Mouse (Mus musculus) liver, embryonic 15.5 days (tissue): ENCODE measurements around the gene Rplp0. TPM values are rescaled to one million over a fixed set of nuclear protein-coding genes. Genes with fewer than 3 reads are reported as not detected.

Source experiments
- ATAC-seq: fragments of 200-750 bp; cut with Nextera tagmentation; 2 replicates; pipeline ENCODE4 v1.8.0; 2017; ENCODE audit warnings: moderate number of reproducible peaks, mild to moderate bottlenecking, moderate library complexity; ENCODE audit not compliant: insufficient read depth
- H3K27ac ChIP-seq: fragments of 300-500 bp; sonication (generic); replicated peaks from 2 replicates; pipeline ENCODE4 v1.5.1; 2015; ENCODE audit warnings: mild to moderate bottlenecking, inconsistent platforms
- H3K27me3 ChIP-seq: fragments of 300-500 bp; sonication (generic); 2 replicates; pipeline ENCODE4 v1.6.1; 2015; ENCODE audit warnings: mild to moderate bottlenecking, inconsistent platforms
- H3K36me3 ChIP-seq: fragments of 300-500 bp; sonication (generic); replicated peaks from 2 replicates; pipeline ENCODE4 v1.6.1; 2015; ENCODE audit warnings: moderate library complexity, mild to moderate bottlenecking, inconsistent platforms
- H3K4me1 ChIP-seq: fragments of 300-500 bp; sonication (generic); replicated peaks from 2 replicates; pipeline ENCODE4 v1.6.1; 2015; ENCODE audit warnings: inconsistent platforms
- H3K4me2 ChIP-seq: fragments of 300-500 bp; sonication (generic); 2 replicates; pipeline ENCODE4 v1.6.1; 2015; ENCODE audit warnings: moderate library complexity, mild to moderate bottlenecking, inconsistent platforms
- H3K4me3 ChIP-seq: fragments of 300-500 bp; sonication (generic); replicated peaks from 2 replicates; pipeline ENCODE4 v1.5.1; 2015; ENCODE audit warnings: mild to moderate bottlenecking, inconsistent platforms
- H3K9ac ChIP-seq: fragments of 300-500 bp; sonication (generic); 2 replicates; pipeline ENCODE4 v1.6.1; 2015; ENCODE audit warnings: moderate library complexity, mild to moderate bottlenecking, inconsistent platforms
- H3K9me3 ChIP-seq: fragments of 300-500 bp; sonication (generic); replicated peaks from 2 replicates; pipeline ENCODE4 v1.6.1; 2016; ENCODE audit warnings: inconsistent platforms
- WGBS: fragments of 180-500 bp; shearing (Covaris S2); methylation state at CpG from one replicate; pipeline ENCODE4 v1.1.7; 2015; ENCODE audit warnings: mixed read lengths; ENCODE audit not compliant: insufficient replicate concordance; 5-methylcytosine and 5-hydroxymethylcytosine counted together
- polyA plus RNA-seq: library from polyadenylated mRNA; unstranded; fragments of >200 nt; fragmentation: Nextera tagmentation; extraction: Ambion mirVana; gene quantifications from 2 replicates; pipeline ENCODE4 v1.2.1, GENCODE M21; 2015

Gene Rplp0
- 1,028 and 1,078 TPM in 2 replicates for polyA plus RNA-seq

- Histone ChIP-seq H3K4me3 (peak within 1 kb of the TSS; percentile 94), H3K4me1 (peaks cover 50% of the 10 kb centered on the region), H3K36me3 (peaks cover 41% of the 10 kb centered on the region), H3K4me2 (peak within 1 kb of the TSS; percentile 87), H3K27me3 (no peaks in the 10 kb centered on the region), H3K9ac (peak within 1 kb of the TSS; percentile 98), H3K27ac (peak within 1 kb of the TSS; percentile 87), H3K9me3 (no peaks in the 10 kb centered on the region)
- WGBS: under 1% methylated on average over 78 of the region's 78 CpGs
- ATAC-seq: peak; percentile 96
Measured at GRCm38 (mm10) chr5:115559237-115560101, at the start of gene Rplp0. TSS of gene Rplp0 (plus strand) at chr5:115559467.

DNA sequence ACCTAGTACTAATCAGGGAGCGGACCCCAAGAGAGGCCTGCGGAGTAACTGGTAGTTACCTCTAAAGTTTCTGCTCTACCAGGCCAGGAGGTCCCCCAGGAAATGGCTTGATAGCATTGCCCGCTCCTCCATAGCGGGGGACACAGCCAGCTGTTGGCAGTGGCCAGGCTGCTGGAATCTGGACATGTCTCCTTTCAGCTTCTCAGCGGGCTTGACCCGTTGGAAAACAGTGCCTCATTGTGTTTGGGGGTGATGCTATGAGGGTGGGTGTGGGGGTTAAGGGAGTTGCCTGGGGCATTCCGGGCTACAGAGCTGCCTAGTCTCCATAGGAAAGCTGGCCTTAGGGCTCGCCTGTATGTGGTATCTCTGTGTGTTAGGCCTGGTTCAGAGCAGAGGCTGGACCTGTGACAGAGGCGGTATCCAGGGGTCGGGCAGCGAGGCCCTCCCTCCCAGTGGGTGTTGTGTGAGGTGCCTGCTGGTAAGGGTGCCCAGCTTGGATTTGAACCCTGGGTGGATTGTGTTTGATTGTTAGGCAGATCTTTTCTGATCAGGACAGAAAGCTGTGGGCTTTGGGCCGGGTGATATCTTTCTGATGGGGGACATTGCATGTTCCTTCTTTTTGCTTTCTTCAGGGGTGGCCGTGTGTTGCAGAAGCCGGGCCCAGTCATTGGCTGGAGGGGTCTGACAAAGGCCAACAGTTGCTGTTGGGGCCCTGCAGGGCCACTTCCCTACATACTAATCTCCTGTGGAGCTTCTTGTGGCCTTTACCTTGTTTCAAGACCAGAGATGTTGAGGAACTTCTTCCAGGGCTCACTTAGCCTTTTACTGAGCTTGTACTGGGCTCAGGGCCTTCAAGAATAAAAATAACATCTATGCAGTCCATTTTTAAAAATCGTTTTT, 49.2 kb upstream of the Rplp0 start:
- 41% methylated on average over 15 of the region's 15 CpGs for WGBS
- Histone ChIP-seq H3K4me1 (peaks cover 83% of the 10 kb centered on the region), H3K4me3 (peak overlapping the region; percentile 80; the same call in 1 of the 2 replicates), H3K9ac (peak overlapping the region; percentile 10; the same call in 1 of the 2 replicates), H3K4me2 (peak overlapping the region; percentile 99), H3K9me3 (no peaks in the 10 kb centered on the region), H3K27me3 (peaks cover 8% of the 10 kb centered on the region), H3K27ac (peak overlapping the region; percentile 39; the same call in 1 of the 2 replicates), H3K36me3 (no peaks in the 10 kb centered on the region)
- ATAC-seq: no peak

- 63% methylated on average over 7 of the region's 7 CpGs for WGBS
- ATAC-seq: no peak
- Histone ChIP-seq H3K9me3 (no peaks in the 10 kb centered on the region), H3K4me3 (no peak overlapping the region), H3K4me1 (peaks cover 90% of the 10 kb centered on the region), H3K27ac (no peak overlapping the region), H3K9ac (no peak overlapping the region), H3K4me2 (no peak overlapping the region), H3K27me3 (no peaks in the 10 kb centered on the region; the same call in 1 of the 2 replicates), H3K36me3 (0 out of 2 replicates have a peak, but pooled peaks cover 3% of the 10 kb centered on the region)
Measured at GRCm38 (mm10) chr5:115512375-115512774, 46.9 kb upstream of the Rplp0 start.

- H3K27ac ChIP-seq: peak overlapping the region; percentile 51; the same call in 1 of the 2 replicates
- H3K36me3 ChIP-seq: 0 out of 2 replicates have a peak, but pooled peaks cover 3% of the 10 kb centered on the region
- 83% methylated on average over 14 of the region's 14 CpGs for WGBS
- no peak overlapping the region for H3K4me2 ChIP-seq
- no peak overlapping the region for H3K4me3 ChIP-seq
- no peaks in the 10 kb centered on the region for H3K9me3 ChIP-seq
- H3K27me3 ChIP-seq: no peaks in the 10 kb centered on the region; the same call in 1 of the 2 replicates
- H3K9ac ChIP-seq: no peak overlapping the region
- ATAC-seq: no peak
- peaks cover 85% of the 10 kb centered on the region for H3K4me1 ChIP-seq
Measured at GRCm38 (mm10) chr5:115513246-115513645, 46.0 kb upstream of the Rplp0 start.

DNA sequence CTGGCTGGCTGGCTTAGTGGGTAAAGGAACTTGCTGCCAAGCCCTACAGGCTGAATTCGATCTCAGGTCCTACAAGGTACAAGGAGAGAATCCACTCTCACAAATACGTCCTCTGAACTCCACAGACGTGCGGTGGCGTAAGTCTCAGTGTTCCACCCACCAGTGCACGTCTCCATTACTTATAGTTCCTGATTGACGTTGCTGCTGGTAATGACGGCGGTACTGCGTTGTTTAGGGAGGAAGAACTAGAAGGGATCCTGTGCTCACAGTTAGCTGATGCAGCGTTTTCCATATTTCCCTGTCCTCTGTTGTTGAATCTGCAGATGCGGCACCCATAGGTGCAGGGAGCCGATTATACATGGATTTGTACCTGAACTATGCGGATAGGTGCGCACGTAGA, 45.5 kb upstream of the Rplp0 start:
- Histone ChIP-seq H3K9ac (no peak overlapping the region), H3K4me1 (peaks cover 80% of the 10 kb centered on the region), H3K9me3 (no peaks in the 10 kb centered on the region), H3K27ac (peak overlapping the region; percentile 51), H3K4me3 (no peak overlapping the region), H3K36me3 (0 out of 2 replicates have a peak, but pooled peaks cover 3% of the 10 kb centered on the region), H3K27me3 (no peaks in the 10 kb centered on the region), H3K4me2 (no peak overlapping the region)
- ATAC-seq: no peak
- WGBS: 74% methylated on average over 16 of the region's 16 CpGs

DNA sequence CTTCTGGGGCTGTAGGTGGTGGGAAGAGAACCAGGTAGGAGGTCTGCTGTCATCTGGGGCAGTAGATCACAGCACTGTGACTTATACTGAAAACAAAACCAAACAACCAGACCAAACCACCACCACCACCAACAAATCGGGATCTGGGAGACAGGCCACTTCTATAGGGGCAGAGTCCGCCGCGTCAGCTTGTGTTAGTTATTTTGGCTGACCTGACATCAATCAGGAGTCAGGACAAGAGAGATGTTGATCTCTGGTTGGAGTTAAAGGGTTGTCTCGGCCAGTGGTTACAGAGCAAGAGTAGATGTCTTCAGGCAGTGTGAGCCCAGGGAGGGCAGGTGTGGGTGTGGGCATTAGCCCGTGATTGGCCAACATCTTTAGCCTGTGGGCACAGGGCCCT, 44.9 kb upstream of the Rplp0 start:
- H3K9ac ChIP-seq: no peak overlapping the region; the same call in 1 of the 2 replicates
- H3K27me3 ChIP-seq: no peaks in the 10 kb centered on the region
- WGBS: 57% methylated on average over 6 of the region's 6 CpGs
- H3K9me3 ChIP-seq: no peaks in the 10 kb centered on the region
- H3K27ac ChIP-seq: peak overlapping the region; percentile 51
- H3K36me3 ChIP-seq: 0 out of 2 replicates have a peak, but pooled peaks cover 3% of the 10 kb centered on the region
- H3K4me1 ChIP-seq: peaks cover 78% of the 10 kb centered on the region
- peak; percentile 41; the same call in 1 of the 2 replicates for ATAC-seq
- peak overlapping the region; percentile 32 for H3K4me2 ChIP-seq
- no peak overlapping the region for H3K4me3 ChIP-seq

- H3K4me3 ChIP-seq: no peak overlapping the region
- no peak overlapping the region for H3K9ac ChIP-seq
- peaks cover 74% of the 10 kb centered on the region for H3K4me1 ChIP-seq
Measured at GRCm38 (mm10) chr5:115514896-115515587, 44.2 kb upstream of the Rplp0 start.

DNA sequence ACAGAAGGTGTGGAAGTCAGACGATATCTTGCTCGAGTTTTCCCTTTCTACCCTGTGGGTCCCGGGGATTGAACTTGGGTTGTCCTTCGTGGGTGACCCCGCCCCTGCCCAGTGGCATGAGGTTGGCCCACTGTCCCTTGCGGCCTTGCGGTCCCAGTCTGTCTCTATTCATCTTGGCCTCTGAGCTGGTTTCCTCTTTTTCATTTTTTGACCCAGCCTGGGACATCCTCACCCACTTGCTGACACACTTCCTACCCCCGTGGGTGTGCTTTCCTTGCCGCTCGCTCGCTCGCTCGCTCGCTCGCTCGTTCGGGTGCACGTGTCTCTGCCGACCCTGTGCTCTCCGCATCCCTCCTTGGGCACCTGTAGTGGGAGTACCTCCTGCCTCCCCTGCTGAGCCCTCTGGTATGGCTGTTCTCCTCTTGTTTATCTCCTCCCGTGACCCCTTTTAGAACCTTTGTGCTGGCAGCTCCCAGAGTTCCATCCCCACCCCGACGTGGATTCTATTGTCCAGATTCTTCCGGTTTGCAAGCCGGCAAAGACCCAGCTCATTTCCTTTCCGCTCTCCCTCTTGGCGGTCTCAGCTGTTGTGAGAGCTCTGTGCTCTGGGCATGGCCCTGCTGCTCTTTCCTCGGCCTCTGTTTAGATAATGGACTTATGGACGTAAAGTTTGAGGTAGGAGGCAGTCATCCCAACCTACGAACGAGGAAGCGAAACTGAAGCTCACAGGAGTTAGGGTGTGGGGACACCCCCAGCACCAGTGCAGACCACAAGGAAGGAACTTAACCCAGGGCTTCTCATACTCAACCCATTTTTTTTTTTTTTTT, 43.0 kb upstream of the Rplp0 start:
- Histone ChIP-seq H3K27ac (peak overlapping the region; percentile 51), H3K27me3 (no peaks in the 10 kb centered on the region), H3K9ac (no peak overlapping the region), H3K36me3 (0 out of 2 replicates have a peak, but pooled peaks cover 3% of the 10 kb centered on the region), H3K9me3 (no peaks in the 10 kb centered on the region), H3K4me2 (peak overlapping the region; percentile 49), H3K4me3 (peak overlapping the region; percentile 32), H3K4me1 (peaks cover 76% of the 10 kb centered on the region)
- peak; percentile 19 for ATAC-seq
- 32% methylated on average over 32 of the region's 32 CpGs for WGBS

More at GRCm38 (mm10) chr5:115514896-115515587, 44.2 kb upstream of the Rplp0 start:
- Histone ChIP-seq H3K27me3 (no peaks in the 10 kb centered on the region), H3K9me3 (no peaks in the 10 kb centered on the region), H3K4me2 (peak overlapping the region; percentile 32), H3K27ac (peak overlapping the region; percentile 51), H3K36me3 (0 out of 2 replicates have a peak, but pooled peaks cover 3% of the 10 kb centered on the region)
- ATAC-seq: no peak
- 54% methylated on average over 20 of the region's 20 CpGs for WGBS

- 0 out of 2 replicates have a peak overlapping the region, but pooled peaks have one; percentile 49 for H3K4me2 ChIP-seq
Measured at GRCm38 (mm10) chr5:115516908-115517307, 42.4 kb upstream of the Rplp0 start.

More at GRCm38 (mm10) chr5:115516908-115517307, 42.4 kb upstream of the Rplp0 start:
- ATAC-seq: no peak
- H3K27me3 ChIP-seq: no peaks in the 10 kb centered on the region
- H3K9ac ChIP-seq: no peak overlapping the region
- H3K4me3 ChIP-seq: no peak overlapping the region
- 59% methylated on average over 7 of the region's 7 CpGs for WGBS
- no peaks in the 10 kb centered on the region for H3K9me3 ChIP-seq
- peaks cover 80% of the 10 kb centered on the region for H3K4me1 ChIP-seq
- peak overlapping the region; percentile 51 for H3K27ac ChIP-seq
- 0 out of 2 replicates have a peak, but pooled peaks cover 3% of the 10 kb centered on the region for H3K36me3 ChIP-seq
